In genomic region chr12:85705002-85705830, GRCm38 (mm10) we compare ENCODE assay signal across 8 mouse cellular contexts. TPM values are rescaled to one million over a fixed set of nuclear protein-coding genes. Genes with fewer than 3 reads are reported as not detected.
DNase-seq lines count a peak whose midpoint lies in the region; ATAC-seq lines count a peak whose summit lies in the region.

No protein-coding gene starts in this region.

- H3K9ac ChIP-seq in intestine, embryonic 16.5 days (ENCODE audit: low read depth, low read length): peak overlapping the region; percentile 73

- peak overlapping the region; percentile 87 for H3K4me2 ChIP-seq in intestine, embryonic 16.5 days (ENCODE audit: low read depth, low read length)

- H3K4me1 ChIP-seq in intestine, embryonic 16.5 days (ENCODE audit: control insufficient read depth, insufficient read depth, low read length): peaks cover 12% of the 10 kb centered on the region

- no peaks in the 10 kb centered on the region for H3K36me3 ChIP-seq in intestine, embryonic 16.5 days (ENCODE audit: control insufficient read depth, insufficient read depth, low read length)

- no peaks in the 10 kb centered on the region for H3K9me3 ChIP-seq in intestine, embryonic 16.5 days (ENCODE audit: control insufficient read depth, low read length)

- peak overlapping the region; percentile 94 for H3K27ac ChIP-seq in intestine, embryonic 16.5 days (ENCODE audit: low read length)

- intact Hi-C loops in left cerebral cortex, postnatal 25 days (cut with DNase I): no loop called here

- ATAC-seq in intestine, embryonic 16.5 days: peak; percentile 96
- peak; percentile 93 for ATAC-seq in megakaryocyte-erythroid progenitor cell, adult 5-6 weeks (replicated peaks; ENCODE audit: low FRiP score, low TSS enrichment, poor library complexity, severe bottlenecking)

- H3K27me3 ChIP-seq in intestine, embryonic 16.5 days (replicated peaks; ENCODE audit: control insufficient read depth, insufficient read depth, low read length): no peaks in the 10 kb centered on the region

- 8% methylated on average over 20 of the region's 20 CpGs for WGBS in intestine, embryonic 16.5 days

- peak overlapping the region; percentile 50 for H3K4me3 ChIP-seq in intestine, embryonic 16.5 days (ENCODE audit: low read length)

- peak; percentile 78 for DNase-seq in ZHBTc4 (ENCODE audit: low read depth, low spot score)
- DNase-seq in embryo, embryonic 11 days: peak; percentile 77
- peak; percentile 72 to 84 for DNase-seq in gastrocnemius, postnatal 4 days (ENCODE audit: low spot score in 2 of 2)
- DNase-seq in left cerebral cortex, postnatal 25 days (ENCODE audit: low spot score in 2 of 2): peak; percentile 45 to 58
- DNase-seq in right cerebral cortex, postnatal 25 days: peak; percentile 48
- DNase-seq in urinary bladder, postnatal 4 days (ENCODE audit: low spot score in 2 of 2): peak; percentile 81 to 87

RNA-seq across cellular contexts. Expression of gene Batf, which starts 18.7 kb away (rescaled TPM):
- 1 to 10 TPM in 1 of 2 experiments, under 1 TPM in 1; 0.59 to 1.2 TPM for total RNA-seq in gastrocnemius, postnatal 4 days (2021)
- 3.5 and 3.6 TPM in 2 replicates for polyA plus RNA-seq in intestine, embryonic 16.5 days (2015; fragmentation: Nextera tagmentation; extraction: Ambion mirVana)
- under 1 TPM; 0.71 to 0.78 TPM for total RNA-seq in left cerebral cortex, postnatal 25 days (2021)
- total RNA-seq in megakaryocyte-erythroid progenitor cell, adult 5-6 weeks (2014; fragmentation: Nextera tagmentation): 3.3 and 4.7 TPM in 2 replicates
- 10.4 and 32.5 TPM in 2 replicates for total RNA-seq in megakaryocyte-erythroid progenitor cell, adult 5-6 weeks (2017)

RNA-seq across cellular contexts. Expression of gene Flvcr2, which starts 41.1 kb away (rescaled TPM):
- total RNA-seq in gastrocnemius, postnatal 4 days (2021): 1 to 10 TPM; 3.5 to 3.9 TPM
- 3.8 and 5.5 TPM in 2 replicates for polyA plus RNA-seq in intestine, embryonic 16.5 days (2015; fragmentation: Nextera tagmentation; extraction: Ambion mirVana)
- 1 to 10 TPM; 2.6 TPM for total RNA-seq in left cerebral cortex, postnatal 25 days (2021)
- total RNA-seq in megakaryocyte-erythroid progenitor cell, adult 5-6 weeks (2014; fragmentation: Nextera tagmentation): not detected in 2 replicates
- total RNA-seq in megakaryocyte-erythroid progenitor cell, adult 5-6 weeks (2017): not detected in 2 replicates

Comparison
In these comparisons a context has a peak if more than half of its experiments do, and no peak if none do; other contexts are left out.
1. Peak in every context shown above with its lines: DNase-seq, ATAC-seq, H3K4me3 ChIP-seq and H3K27ac ChIP-seq.